Mouse (Mus musculus): ENCODE results near the gene Rbm20.

Rbm20 gene

DNA sequence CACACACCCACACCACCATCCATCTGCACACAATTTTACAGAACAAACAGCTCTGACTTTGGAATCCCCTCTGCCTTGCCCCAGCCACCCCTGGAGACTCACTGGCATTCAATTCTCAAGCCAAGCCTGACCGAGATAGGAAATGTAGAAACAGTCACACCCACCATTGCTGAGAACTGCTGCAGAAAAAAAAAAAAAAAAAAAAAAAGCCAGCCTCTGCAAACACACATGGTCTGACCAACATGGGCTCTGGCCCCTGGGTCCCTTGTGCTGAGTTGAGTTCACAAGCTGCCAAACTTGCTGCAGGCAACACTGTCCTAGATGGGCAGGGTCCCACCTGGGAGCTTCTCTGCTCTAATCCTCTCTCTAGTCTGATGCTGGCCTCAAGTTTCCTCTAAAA lies 200.7 kb downstream of the Rbm20 start:
- in situ Hi-C loops (cut with MboI): no loop called here

DNA sequence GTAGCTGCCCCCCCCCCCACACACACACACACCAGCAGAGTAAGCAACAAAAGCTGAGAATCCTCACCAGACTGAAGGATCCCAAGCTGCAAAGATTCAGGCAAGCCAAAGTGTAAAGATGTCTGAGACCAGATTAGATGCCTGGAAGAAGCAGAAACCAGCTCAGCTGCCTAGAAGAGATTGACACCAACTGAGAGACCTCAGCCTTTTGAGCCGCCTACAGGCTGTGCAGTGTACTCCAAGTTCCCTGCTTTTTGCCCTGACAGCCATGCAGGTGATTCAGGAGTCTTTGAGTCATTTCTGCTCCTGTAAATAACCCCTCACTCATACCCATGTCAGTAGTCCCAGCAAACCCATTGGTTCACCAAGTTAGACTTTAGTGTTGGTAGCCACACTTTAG lies 203.4 kb downstream of the Rbm20 start:
- in situ Hi-C loops (cut with MboI): no loop called here

DNA sequence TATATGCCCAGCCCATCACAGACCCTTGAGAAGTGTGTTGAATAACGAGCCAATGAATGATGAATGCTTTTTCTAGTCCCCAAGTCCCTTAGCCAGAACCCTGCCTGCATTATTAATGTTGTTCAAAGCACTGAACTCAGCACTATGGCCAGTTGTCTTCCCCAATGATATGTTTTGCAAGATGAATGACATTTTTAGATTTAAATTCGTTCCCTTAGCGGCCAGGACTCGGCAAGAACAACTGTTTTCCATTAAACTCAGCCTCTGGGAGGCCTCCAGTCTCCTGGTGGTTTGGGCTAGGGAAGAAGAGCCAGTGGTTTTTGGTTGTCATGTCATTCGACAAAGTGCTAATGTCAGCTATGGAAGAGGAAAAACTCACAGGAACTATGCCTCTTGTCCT lies 204.7 kb downstream of the Rbm20 start:
- in situ Hi-C loops (cut with MboI): no loop called here

DNA sequence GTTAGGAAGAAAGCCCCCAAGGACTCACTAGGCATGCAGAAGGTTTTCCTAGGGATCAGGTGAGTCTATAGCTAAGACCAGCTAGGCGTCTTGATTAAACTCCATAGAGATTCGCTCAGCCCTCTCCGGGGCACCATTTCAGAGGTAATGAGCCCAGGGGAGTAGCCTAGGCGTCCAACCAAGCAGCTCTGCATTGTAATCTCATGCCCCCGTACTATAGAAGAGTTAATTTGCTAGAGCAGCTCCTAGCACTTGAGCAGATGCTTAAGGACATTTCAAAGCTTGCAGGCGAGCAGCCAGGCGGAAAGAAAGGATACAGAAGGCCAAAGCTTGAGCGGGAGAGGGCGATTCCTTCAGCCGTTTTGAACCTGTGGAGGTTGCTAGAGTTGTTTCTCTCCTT lies 208.3 kb downstream of the Rbm20 start:
- in situ Hi-C loops (cut with MboI): no loop called here

DNA sequence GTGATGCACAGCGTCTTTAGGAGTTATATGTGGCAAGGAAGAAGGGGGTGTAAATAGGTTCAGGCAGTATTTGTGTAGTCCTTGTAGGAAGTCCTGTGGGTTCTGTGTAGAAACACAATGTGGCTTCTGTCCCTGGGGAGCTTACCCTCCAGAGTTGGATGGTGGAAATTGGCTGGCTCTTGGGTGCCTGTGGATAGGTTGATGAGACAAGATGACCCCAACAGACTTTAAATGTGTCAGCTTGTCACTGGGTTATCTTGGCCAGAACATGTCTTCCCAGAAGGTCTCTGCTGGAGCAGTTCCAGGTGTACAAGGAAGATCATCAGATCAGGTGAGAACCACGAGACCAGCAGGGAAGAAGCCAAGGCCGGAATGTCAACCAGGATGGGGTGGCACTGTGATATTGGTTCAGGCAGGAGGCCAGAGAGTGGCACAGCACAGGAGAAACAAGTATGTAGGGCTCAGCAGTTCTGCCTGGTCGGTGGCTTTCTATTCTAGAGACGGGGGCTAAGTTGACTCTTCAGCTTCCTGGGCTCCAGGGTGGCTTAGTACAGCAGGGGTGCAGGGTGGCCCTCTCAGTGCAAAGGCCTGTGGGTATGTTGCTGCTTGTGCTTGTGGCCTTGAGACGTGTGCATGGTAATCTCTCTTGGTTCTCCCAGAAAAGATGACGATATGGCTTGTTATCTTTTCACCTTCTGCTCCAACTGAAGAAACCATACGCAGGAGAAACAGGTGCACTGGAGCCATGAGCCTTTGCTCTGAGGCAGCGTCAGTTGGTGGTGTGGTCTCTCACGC lies 209.7 kb downstream of the Rbm20 start:
- in situ Hi-C loops (cut with MboI): no loop called here

- in situ Hi-C loops (cut with MboI): no loop called here
Observed at GRCm38 (mm10) chr19:53887822-53888221, 210.7 kb downstream of the Rbm20 start.

GRCm38 (mm10) chr19:53888331-53888730 lies 211.2 kb downstream of the Rbm20 start:
- in situ Hi-C loops (cut with MboI): no loop called here

DNA sequence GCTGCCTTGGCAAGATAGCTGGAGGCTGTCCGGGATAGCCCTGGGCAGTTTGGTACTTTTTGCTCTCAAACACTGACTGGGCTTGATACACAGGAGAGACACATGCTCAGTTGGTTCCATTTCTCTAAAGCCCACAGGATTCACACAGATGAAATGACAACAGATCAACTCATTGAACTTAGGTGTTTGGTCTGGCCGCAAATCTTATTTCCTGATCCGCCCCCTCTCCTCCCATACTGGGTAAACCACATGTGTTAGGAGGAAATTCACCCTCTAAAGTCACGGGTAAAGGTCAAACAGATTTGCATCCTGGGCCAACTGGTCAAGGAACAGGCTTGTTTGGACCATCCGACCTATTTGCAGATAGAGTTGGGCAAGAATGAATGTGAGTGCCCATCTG lies 212.4 kb downstream of the Rbm20 start:
- in situ Hi-C loops (cut with MboI): no loop called here

DNA sequence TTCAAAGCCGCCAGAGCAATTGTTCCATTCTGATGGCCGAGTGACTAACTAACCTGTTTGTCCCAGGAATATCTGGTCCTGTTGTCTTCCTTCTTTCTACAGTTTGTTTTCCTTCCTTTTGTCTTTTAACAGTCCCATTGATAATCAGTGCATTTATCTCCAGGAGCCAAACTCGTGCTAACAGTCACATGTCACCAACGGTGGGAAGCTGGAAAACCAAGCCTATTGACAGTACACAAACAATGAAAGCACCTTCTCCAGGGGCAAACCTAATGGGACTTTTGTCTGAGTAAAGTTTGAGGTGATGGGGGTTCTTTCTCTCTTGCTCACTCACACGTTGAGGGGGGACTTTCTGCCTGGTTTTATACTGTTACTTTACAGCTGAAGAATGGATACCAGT lies 213.2 kb downstream of the Rbm20 start:
- in situ Hi-C loops (cut with MboI): no loop called here

GRCm38 (mm10) chr19:53890781-53891251 lies 213.7 kb downstream of the Rbm20 start:
- in situ Hi-C loops (cut with MboI): no loop called here

- in situ Hi-C loops (cut with MboI): no loop called here
Observed at GRCm38 (mm10) chr19:53891569-53891968, 214.5 kb downstream of the Rbm20 start.

GRCm38 (mm10) chr19:53892061-53892460 lies 215.0 kb downstream of the Rbm20 start, which contains the start of gene Pdcd4:
Gene Pdcd4 (plus strand): TSS chr19:53892231.
- in situ Hi-C loops (cut with MboI): no loop called here

DNA sequence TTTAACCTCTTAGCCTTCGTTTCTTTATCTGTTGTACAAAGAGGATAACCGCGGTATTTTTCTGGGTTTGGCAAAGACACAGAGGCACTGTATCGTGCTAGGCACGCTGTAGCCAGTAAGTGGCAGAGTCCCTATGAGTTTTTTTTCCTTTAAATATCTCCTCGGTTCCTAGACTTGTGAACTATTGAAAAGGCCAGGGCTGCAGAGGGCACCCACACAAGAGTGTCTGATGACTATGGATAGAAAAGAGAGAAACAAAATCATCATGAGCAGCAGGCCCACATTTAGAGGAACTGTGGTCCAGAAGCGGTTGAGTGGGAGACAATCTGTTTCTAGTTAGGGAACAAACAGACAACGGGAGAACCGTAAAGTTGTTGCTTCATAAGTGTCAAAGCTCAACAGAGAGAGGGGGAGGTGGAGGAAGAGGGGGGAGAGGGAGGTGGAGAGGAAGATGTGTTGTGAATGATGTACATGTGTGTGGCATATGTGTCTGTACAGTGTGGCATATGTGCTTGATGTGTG lies 215.8 kb downstream of the Rbm20 start:
- in situ Hi-C loops (cut with MboI): no loop called here

GRCm38 (mm10) chr19:53893711-53894171 lies 216.6 kb downstream of the Rbm20 start:
- in situ Hi-C loops (cut with MboI): no loop called here

DNA sequence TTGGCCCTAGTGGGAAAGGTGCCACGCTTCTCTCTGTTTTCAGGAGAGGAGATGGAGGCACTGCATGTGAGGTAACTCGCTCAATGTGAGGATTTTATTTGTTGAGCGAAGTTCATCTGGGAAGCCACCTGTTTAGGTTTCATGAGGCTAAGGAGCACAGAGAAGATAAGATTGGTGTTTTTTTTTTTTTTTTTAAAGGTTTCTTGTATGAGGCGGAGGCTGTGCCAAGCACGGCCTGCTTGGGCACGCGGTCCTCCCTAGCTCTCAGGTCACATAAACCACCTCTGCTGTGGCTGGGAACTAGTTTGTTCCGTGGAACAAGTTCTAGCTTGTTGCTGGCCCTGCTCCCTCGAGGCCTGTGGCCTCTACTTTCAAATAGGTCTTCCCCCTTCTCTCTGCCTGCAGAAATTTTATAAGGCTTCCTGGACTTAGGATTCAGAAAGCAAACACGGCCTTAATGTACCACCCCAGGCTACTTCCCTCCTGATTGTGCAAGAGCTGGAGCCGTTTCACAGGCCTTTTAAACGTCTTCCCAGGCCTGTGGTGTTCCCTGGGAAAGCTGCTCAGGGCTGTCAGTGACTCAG lies 217.5 kb downstream of the Rbm20 start:
- in situ Hi-C loops (cut with MboI): no loop called here

DNA sequence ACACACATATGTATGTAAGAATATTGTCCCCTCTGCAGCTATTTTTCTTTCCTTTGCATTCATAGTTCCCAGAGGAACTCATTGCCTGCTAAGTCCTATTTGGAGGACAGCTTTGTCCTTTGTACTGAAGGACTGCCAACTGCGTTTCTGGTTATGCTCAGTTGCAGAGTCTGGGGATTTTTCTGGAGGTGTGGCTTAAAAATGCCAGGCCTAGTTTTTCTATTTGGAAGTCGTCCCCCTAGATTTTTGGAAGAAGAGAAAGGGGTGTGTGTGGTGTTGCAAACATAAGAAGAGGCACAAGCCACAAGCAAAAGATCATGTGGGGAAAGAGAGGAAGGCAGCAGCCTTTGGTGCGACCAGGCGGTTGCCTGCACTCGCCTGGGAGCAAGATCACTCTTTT lies 220.9 kb downstream of the Rbm20 start:
- in situ Hi-C loops (cut with MboI): no loop called here

GRCm38 (mm10) chr19:53898498-53898897 lies 221.4 kb downstream of the Rbm20 start:
- in situ Hi-C loops (cut with MboI): no loop called here

DNA sequence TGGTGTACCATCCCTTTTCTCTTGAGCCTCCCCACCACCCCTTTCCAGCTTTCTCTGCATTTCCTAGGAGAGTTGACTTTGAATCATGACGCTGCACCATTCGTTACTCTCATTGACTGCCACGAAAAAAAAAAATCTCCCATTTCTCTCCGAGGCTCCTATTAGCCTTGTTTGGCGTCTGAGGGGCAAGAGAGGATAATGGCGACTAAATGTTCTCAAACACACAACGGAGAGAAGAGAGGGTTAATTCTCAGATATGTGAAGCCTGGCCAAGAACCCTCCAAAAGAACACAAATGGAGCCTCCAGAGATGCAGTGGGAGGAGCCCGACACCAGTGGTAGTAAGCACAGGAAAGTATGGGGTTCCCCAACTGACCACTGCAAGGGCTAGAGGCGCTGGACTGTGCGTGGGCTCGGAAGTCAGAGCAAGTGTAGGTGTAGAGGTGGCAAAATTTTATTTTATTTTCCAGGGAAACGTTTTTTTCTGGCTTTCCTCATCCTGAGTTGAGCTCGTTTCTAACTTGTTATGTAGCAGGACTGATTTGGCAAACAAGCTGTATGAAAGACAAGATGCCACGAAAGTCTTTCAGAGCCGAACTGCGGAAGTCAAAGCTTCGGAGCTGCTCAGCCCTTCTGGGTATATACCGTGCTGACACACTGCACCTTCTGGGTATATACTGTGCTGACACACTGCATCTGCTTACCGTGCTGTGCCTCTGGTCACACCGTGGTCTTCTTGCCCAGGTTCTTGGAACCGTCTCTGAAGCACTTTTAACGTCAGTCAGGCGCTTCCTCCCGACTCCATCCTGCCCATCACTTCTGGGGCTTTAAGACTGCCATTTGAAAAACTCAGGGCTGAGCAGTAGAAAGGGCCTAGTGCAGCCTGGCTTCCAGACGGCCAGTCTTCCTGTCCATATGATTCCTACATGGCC lies 222.1 kb downstream of the Rbm20 start:
- in situ Hi-C loops (cut with MboI): no loop called here

DNA sequence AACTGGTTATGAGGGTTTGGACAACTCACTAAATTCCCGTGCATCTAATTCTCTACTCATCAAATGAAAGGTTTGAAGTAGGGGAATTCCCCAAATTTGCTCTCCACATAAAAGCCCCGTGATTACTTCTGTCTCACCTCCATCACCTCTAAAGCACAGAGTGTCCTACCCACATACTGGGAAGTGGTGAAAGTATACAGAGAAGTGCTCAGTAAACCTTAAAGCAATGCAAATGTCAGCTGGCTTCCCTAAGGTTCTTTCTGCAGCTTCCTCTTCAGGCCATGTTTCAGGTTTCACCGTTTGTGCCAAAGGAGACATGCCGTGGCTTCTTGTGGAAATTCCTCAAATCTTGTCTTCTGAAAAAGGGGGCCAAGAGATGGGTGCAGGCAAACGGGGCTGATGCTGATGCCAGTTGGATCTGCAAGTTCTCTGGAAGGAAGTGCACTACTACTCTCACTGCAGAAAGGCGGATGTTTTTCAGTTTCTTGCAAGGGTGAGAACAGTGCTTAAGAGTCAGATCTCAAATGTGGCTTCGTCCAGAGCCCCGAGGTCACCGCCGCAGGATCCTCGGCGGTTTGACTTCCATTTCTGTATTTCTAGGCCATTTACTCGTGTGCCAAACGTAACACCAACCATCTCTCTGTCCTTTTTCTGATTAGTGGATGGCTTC lies 223.0 kb downstream of the Rbm20 start:
- in situ Hi-C loops (cut with MboI): no loop called here

DNA sequence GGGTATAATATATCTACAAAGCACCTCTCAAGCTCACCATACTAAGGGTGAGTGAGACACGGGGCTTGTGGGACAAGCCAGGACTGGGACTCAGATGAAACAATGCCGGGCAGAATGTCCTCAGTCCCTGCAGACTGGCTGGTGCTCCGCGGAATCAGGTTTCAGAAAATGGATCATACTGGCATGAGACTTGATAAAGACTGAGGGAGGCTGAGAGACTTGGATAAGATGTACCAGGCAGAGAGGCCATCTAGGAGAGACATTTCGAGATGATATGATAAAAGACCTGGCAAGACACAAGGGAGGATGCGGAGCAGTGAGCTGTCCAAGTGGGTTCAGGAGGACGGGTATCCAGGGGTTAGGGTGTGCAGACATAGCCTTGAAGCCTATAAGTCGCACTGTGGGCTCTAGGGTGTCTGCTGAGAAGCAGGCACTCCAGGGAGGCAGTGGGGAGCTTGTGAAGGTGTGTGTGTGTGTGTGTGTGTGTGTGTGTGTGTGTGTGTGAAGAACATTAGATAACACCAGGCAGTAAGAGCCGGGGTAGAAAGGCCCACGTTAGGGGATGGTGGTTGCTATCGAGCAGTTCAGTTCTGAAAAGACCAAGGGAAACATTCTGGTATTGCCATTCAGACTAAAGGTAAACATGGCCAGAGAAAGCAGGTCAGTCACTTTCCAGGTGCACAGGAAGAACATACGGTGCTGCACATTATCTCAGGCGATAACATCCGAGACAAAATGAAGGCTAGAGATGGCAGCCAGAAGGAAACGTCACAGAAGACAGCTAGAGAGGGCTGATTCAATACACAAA lies 225.0 kb downstream of the Rbm20 start:
- in situ Hi-C loops (cut with MboI): no loop called here

Data from mature B cell (primary cell).